Mouse (Mus musculus) liver, embryonic 14.5 days (tissue): ENCODE data around the gene Atg5. TPM values are rescaled to one million over a fixed set of nuclear protein-coding genes. Genes with fewer than 3 reads are reported as not detected.

Experiments used
- ATAC-seq: fragments of 200-750 bp; cut with Nextera tagmentation; 2 replicates; pipeline ENCODE4 v1.8.0; 2017; ENCODE audit warnings: moderate number of reproducible peaks, mild to moderate bottlenecking, moderate library complexity; ENCODE audit not compliant: insufficient read depth
- DNase-seq, 3 experiments: peaks; one replicate each; pipeline ENCODE4 v3.0.0-alpha.2; 2012 to 2013; ENCODE audit warnings: low read depth in 3 of 3, low spot score in 3 of 3
- H3K27ac ChIP-seq: fragments of 300-500 bp; sonication (generic); 2 replicates; pipeline ENCODE4 v1.5.1; 2014; ENCODE audit warnings: moderate library complexity, mild to moderate bottlenecking, control low read depth, inconsistent platforms
- H3K27me3 ChIP-seq: fragments of 300-500 bp; sonication (generic); 2 replicates; pipeline ENCODE4 v1.6.1; 2014; ENCODE audit warnings: mild to moderate bottlenecking, low read length, moderate library complexity; ENCODE audit not compliant: control insufficient read depth, insufficient read depth
- H3K36me3 ChIP-seq: fragments of 300-500 bp; sonication (generic); replicated peaks from 2 replicates; pipeline ENCODE4 v1.6.1; 2014; ENCODE audit warnings: low read depth; ENCODE audit not compliant: control insufficient read depth, insufficient read depth
- H3K4me1 ChIP-seq, 2 experiments: fragments of 200-500 bp in 1 of 2; fragments of 300-500 bp in 1 of 2; sonication (generic) in 1 of 2; replicated peaks; 2 replicates each; pipeline ENCODE4 v1.6.1; 2012 to 2014; ENCODE audit warnings: antibody characterized with exemption in 1 of 2, inconsistent platforms in 1 of 2, low read length in 1 of 2; ENCODE audit not compliant: control insufficient read depth in 2 of 2, insufficient read depth in 2 of 2
- H3K4me2 ChIP-seq: fragments of 300-500 bp; sonication (generic); 2 replicates; pipeline ENCODE4 v1.6.1; 2014; ENCODE audit warnings: low read depth, mild to moderate bottlenecking, control low read depth, moderate library complexity
- H3K4me3 ChIP-seq, 2 experiments: fragments of 200-500 bp in 1 of 2; fragments of 300-500 bp in 1 of 2; sonication (generic) in 1 of 2; 2 replicates each; pipeline ENCODE4 v1.5.1; 2012 to 2014; ENCODE audit warnings: low read depth in 2 of 2, low read length in 2 of 2, mild to moderate bottlenecking in 2 of 2, control low read depth in 1 of 2, inconsistent platforms in 1 of 2, moderate library complexity in 1 of 2; ENCODE audit not compliant: insufficient read depth in 1 of 2
- H3K9ac ChIP-seq: fragments of 300-500 bp; sonication (generic); replicated peaks from 2 replicates; pipeline ENCODE4 v1.6.1; 2014; ENCODE audit warnings: mild to moderate bottlenecking, control low read depth, moderate library complexity
- H3K9me3 ChIP-seq: fragments of 300-500 bp; sonication (generic); 2 replicates; pipeline ENCODE4 v1.6.1; 2016; ENCODE audit warnings: low read length, mixed read lengths; ENCODE audit not compliant: control insufficient read depth
- CTCF ChIP-seq: IDR thresholded peaks from 2 replicates; pipeline ENCODE4 v1.5.1; 2016; ENCODE audit warnings: antibody characterized with exemption, low read depth, control low read depth
- EP300 ChIP-seq: IDR thresholded peaks from 2 replicates; pipeline ENCODE4 v1.6.1; 2016; ENCODE audit warnings: antibody characterized with exemption, low read depth
- WGBS: fragments of 180-500 bp; shearing (Covaris S2); extraction: QIAGEN DNeasy Blood & Tissue Kit; methylation state at CpG from one replicate; pipeline ENCODE4 v1.1.7; 2014; ENCODE audit not compliant: insufficient replicate concordance; 5-methylcytosine and 5-hydroxymethylcytosine counted together
- polyA plus RNA-seq, 2 experiments: library from polyadenylated mRNA; depleted of rRNA in 1 of 2; stranded (reverse) in 1 of 2; unstranded in 1 of 2; fragments of >200 nt; fragmentation: Nextera tagmentation in 1 of 2; extraction: Ambion mirVana in 1 of 2; gene quantifications; 2 replicates each; pipeline versions ENCODE4 v1.2.1 to v1.2.3; 2012 to 2014

The Atg5 gene
- polyA plus RNA-seq, 2 experiments: 7.5 to 21.0 TPM

- TF ChIP-seq EP300: no peak
- no peak for TF ChIP-seq CTCF
- no peaks in the 10 kb centered on the region; a peak in 1 of 4 replicates for H3K4me1 ChIP-seq
- no peak overlapping the region for H3K9ac ChIP-seq
- H3K27ac ChIP-seq: no peak overlapping the region
- ATAC-seq (no peak), DNase-seq (no peak)
- no peak overlapping the region for H3K4me2 ChIP-seq
- WGBS: 42% methylated on average over 9 of the region's 9 CpGs
- H3K9me3 ChIP-seq: no peaks in the 10 kb centered on the region
- no peak overlapping the region for H3K4me3 ChIP-seq
- no peaks in the 10 kb centered on the region for H3K27me3 ChIP-seq
- no peaks in the 10 kb centered on the region for H3K36me3 ChIP-seq
These were observed 94.7 kb downstream of the Atg5 start for GRCm38 (mm10) chr10:44362846-44363245.

- no peaks in the 10 kb centered on the region for H3K9me3 ChIP-seq
- no peak overlapping the region for H3K9ac ChIP-seq
- TF ChIP-seq EP300 (no peak), CTCF (no peak)
- no peak overlapping the region for H3K4me3 ChIP-seq
- H3K4me2 ChIP-seq: no peak overlapping the region
- H3K27me3 ChIP-seq: no peaks in the 10 kb centered on the region
- no peaks in the 10 kb centered on the region for H3K36me3 ChIP-seq
- ATAC-seq: no peak
- no peak for DNase-seq
- no peak overlapping the region for H3K27ac ChIP-seq
- 81% methylated on average over 2 of the region's 2 CpGs for WGBS
- no peaks in the 10 kb centered on the region; a peak in 1 of 4 replicates for H3K4me1 ChIP-seq
These were observed 98.0 kb downstream of the Atg5 start for GRCm38 (mm10) chr10:44366186-44366585.

GRCm38 (mm10) chr10:44367043-44367442, 98.9 kb downstream of the Atg5 start:
- TF ChIP-seq EP300 (no peak), CTCF (no peak)
- ATAC-seq: no peak
- 78% methylated on average over 12 of the region's 12 CpGs for WGBS
- Histone ChIP-seq H3K9me3 (no peaks in the 10 kb centered on the region), H3K4me2 (no peak overlapping the region), H3K36me3 (no peaks in the 10 kb centered on the region), H3K27me3 (no peaks in the 10 kb centered on the region), H3K4me1 (peaks cover 0 to under 1% of the 10 kb centered on the region in 2 experiments; a peak in 2 of 4 replicates), H3K4me3 (no peak overlapping the region), H3K27ac (no peak overlapping the region), H3K9ac (no peak overlapping the region)
- DNase-seq: no peak

- WGBS: 55% methylated on average over 12 of the region's 13 CpGs
- ATAC-seq (no peak), DNase-seq (no peak)
- no peaks in the 10 kb centered on the region for H3K27me3 ChIP-seq
- no peak for TF ChIP-seq CTCF
- no peak overlapping the region for H3K9ac ChIP-seq
- H3K27ac ChIP-seq: no peak overlapping the region
- no peaks in the 10 kb centered on the region for H3K36me3 ChIP-seq
- peaks cover 9 to 12% of the 10 kb centered on the region in 2 experiments; a peak in 2 of 4 replicates for H3K4me1 ChIP-seq
- no peak overlapping the region for H3K4me2 ChIP-seq
- H3K4me3 ChIP-seq: no peak overlapping the region
- H3K9me3 ChIP-seq: no peaks in the 10 kb centered on the region
These were observed 100.4 kb downstream of the Atg5 start for GRCm38 (mm10) chr10:44368596-44368995.

- Histone ChIP-seq H3K4me3 (no peak overlapping the region), H3K27ac (no peak overlapping the region), H3K4me1 (peaks cover 19 to 24% of the 10 kb centered on the region in 2 experiments; a peak in 3 of 4 replicates), H3K9me3 (no peaks in the 10 kb centered on the region), H3K36me3 (no peaks in the 10 kb centered on the region), H3K9ac (no peak overlapping the region), H3K27me3 (no peaks in the 10 kb centered on the region), H3K4me2 (no peak overlapping the region)
- DNase-seq (no peak), ATAC-seq (no peak)
- 57% methylated on average over 6 of the region's 6 CpGs for WGBS
- no peak for TF ChIP-seq CTCF
- no peak for TF ChIP-seq EP300
These were observed 102.5 kb downstream of the Atg5 start for GRCm38 (mm10) chr10:44370666-44371065.
